Mouse (Mus musculus): Measurements from ENCODE around the gene Vasp. TPM values are rescaled to one million over a fixed set of nuclear protein-coding genes. Genes with fewer than 3 reads are reported as not detected.

Gene Vasp
- 10 to 100 TPM; 30.1 to 39.1 TPM for polyA plus RNA-seq (2012; fragmentation: generic; extraction: Trizol)

GRCm38 (mm10) chr7:19271238-19272172 lies at the start of gene Vasp:
Gene Vasp, minus strand, starts transcription at chr7:19271817.

GRCm38 (mm10) chr7:19309884-19310641 lies 38.4 kb upstream of the Vasp start, which contains the start of gene Fosb:
Gene Fosb, minus strand, starts transcription at chr7:19310051.

GRCm38 (mm10) chr7:19282385-19282784 lies 10.8 kb upstream of the Vasp start, which contains the start of gene Rtn2:
Gene Rtn2, plus strand, starts transcription at chr7:19282624.

GRCm38 (mm10) chr7:19279581-19280114 lies 8.0 kb upstream of the Vasp start, which contains the start of gene Ppm1n:
Gene Ppm1n, minus strand, starts transcription at chr7:19280064.

GRCm38 (mm10) chr7:19227883-19228792 lies 43.5 kb downstream of the Vasp start, which contains the start of gene Opa3:
Gene Opa3, plus strand, starts transcription at chr7:19228334.

GRCm38 (mm10) chr7:19211996-19212755 lies 59.4 kb downstream of the Vasp start, which contains the start of gene Gpr4:
Gene Gpr4, plus strand, starts transcription at chr7:19212538.

Other genes starting within 250 kb of the Vasp start
- under 1 TPM; 0.04 to 0.06 TPM for gene Foxa3, start 248.3 kb downstream of the Vasp start, polyA plus RNA-seq (2012; fragmentation: generic; extraction: Trizol)
- gene Sympk, start 247.4 kb downstream of the Vasp start, polyA plus RNA-seq (2012; fragmentation: generic; extraction: Trizol): 100 to 1,000 TPM in 1 of 2 experiments, 10 to 100 TPM in 1; 85.0 to 109 TPM
- under 1 TPM; 0.08 to 0.26 TPM for gene Rsph6a, start 217.1 kb downstream of the Vasp start, polyA plus RNA-seq (2012; fragmentation: generic; extraction: Trizol)
- 10 to 100 TPM; 39.5 to 50.7 TPM for gene Dmwd, start 195.6 kb downstream of the Vasp start, polyA plus RNA-seq (2012; fragmentation: generic; extraction: Trizol)
- 10 to 100 TPM; 23.1 to 40.3 TPM for gene Dmpk, start 188.0 kb downstream of the Vasp start, polyA plus RNA-seq (2012; fragmentation: generic; extraction: Trizol)
- gene Six5, start 177.2 kb downstream of the Vasp start, polyA plus RNA-seq (2012; fragmentation: generic; extraction: Trizol): 10 to 100 TPM in 1 of 2 experiments, 1 to 10 TPM in 1; 3.1 to 18.0 TPM
- gene Gm4969, start 153.4 kb downstream of the Vasp start, polyA plus RNA-seq (2012; fragmentation: generic; extraction: Trizol): not detected
- 1 to 10 TPM; 3.9 to 9.2 TPM for gene Fbxo46, start 152.0 kb downstream of the Vasp start, polyA plus RNA-seq (2012; fragmentation: generic; extraction: Trizol)
- gene Qpctl, start 122.5 kb downstream of the Vasp start, polyA plus RNA-seq (2012; fragmentation: generic; extraction: Trizol): 1 to 10 TPM; 4.7 to 6.0 TPM
- gene Snrpd2, start 122.1 kb downstream of the Vasp start, polyA plus RNA-seq (2012; fragmentation: generic; extraction: Trizol): 100 to 1,000 TPM; 214 to 583 TPM
- gene Gipr, start 105.7 kb downstream of the Vasp start, polyA plus RNA-seq (2012; fragmentation: generic; extraction: Trizol): under 1 TPM; 0.02 to 0.15 TPM
- under 1 TPM in 1 of 2 experiments, not detected in 1; 0.02 TPM for gene Eml2, start 95.4 kb downstream of the Vasp start, polyA plus RNA-seq (2012; fragmentation: generic; extraction: Trizol)
- gene Gpr4, start 59.3 kb downstream of the Vasp start, polyA plus RNA-seq (2012; fragmentation: generic; extraction: Trizol): under 1 TPM; 0.05 to 0.14 TPM
- gene Opa3, start 43.5 kb downstream of the Vasp start, polyA plus RNA-seq (2012; fragmentation: generic; extraction: Trizol): 10 to 100 TPM; 22.3 to 24.0 TPM
- not detected for gene Ppm1n, start 8.2 kb upstream of the Vasp start, polyA plus RNA-seq (2012; fragmentation: generic; extraction: Trizol)
- 1 to 10 TPM in 1 of 2 experiments, under 1 TPM in 1; 0.91 to 1.1 TPM for gene Rtn2, start 10.8 kb upstream of the Vasp start, polyA plus RNA-seq (2012; fragmentation: generic; extraction: Trizol)
- gene Fosb, start 38.2 kb upstream of the Vasp start, polyA plus RNA-seq (2012; fragmentation: generic; extraction: Trizol): 1 to 10 TPM in 1 of 2 experiments, under 1 TPM in 1; 0.29 to 1.1 TPM
- gene Ercc1, start 73.0 kb upstream of the Vasp start, polyA plus RNA-seq (2012; fragmentation: generic; extraction: Trizol): 100 to 1,000 TPM in 1 of 2 experiments, 10 to 100 TPM in 1; 85.1 to 272 TPM
- 10 to 100 TPM in 1 of 2 experiments, 1 to 10 TPM in 1; 9.0 to 24.5 TPM for gene Cd3eap, start 87.7 kb upstream of the Vasp start, polyA plus RNA-seq (2012; fragmentation: generic; extraction: Trizol)
- gene Ppp1r13l, start 87.9 kb upstream of the Vasp start, polyA plus RNA-seq (2012; fragmentation: generic; extraction: Trizol): 1 to 10 TPM; 7.3 to 7.9 TPM
- gene Ercc2, start 110.2 kb upstream of the Vasp start, polyA plus RNA-seq (2012; fragmentation: generic; extraction: Trizol): 10 to 100 TPM in 1 of 2 experiments, 1 to 10 TPM in 1; 6.7 to 12.5 TPM
- 1 to 10 TPM in 1 of 2 experiments, under 1 TPM in 1; 0.61 to 2.7 TPM for gene Klc3, start 132.3 kb upstream of the Vasp start, polyA plus RNA-seq (2012; fragmentation: generic; extraction: Trizol)
- gene Ckm, start 133.0 kb upstream of the Vasp start, polyA plus RNA-seq (2012; fragmentation: generic; extraction: Trizol): under 1 TPM in 1 of 2 experiments, not detected in 1; 0.05 TPM
- gene Mark4, start 187.0 kb upstream of the Vasp start, polyA plus RNA-seq (2012; fragmentation: generic; extraction: Trizol): 10 to 100 TPM in 1 of 2 experiments, 1 to 10 TPM in 1; 7.2 to 16.0 TPM
- gene Exoc3l2, start 191.5 kb upstream of the Vasp start, polyA plus RNA-seq (2012; fragmentation: generic; extraction: Trizol): under 1 TPM; 0.06 to 0.08 TPM
- gene Bloc1s3, start 236.6 kb upstream of the Vasp start, polyA plus RNA-seq (2012; fragmentation: generic; extraction: Trizol): 1 to 10 TPM; 2.8 to 7.6 TPM
- 100 to 1,000 TPM in 1 of 2 experiments, 10 to 100 TPM in 1; 46.3 to 112 TPM for gene Trappc6a, start 236.6 kb upstream of the Vasp start, polyA plus RNA-seq (2012; fragmentation: generic; extraction: Trizol)
- under 1 TPM; 0.01 to 0.32 TPM for gene Nkpd1, start 246.0 kb upstream of the Vasp start, polyA plus RNA-seq (2012; fragmentation: generic; extraction: Trizol)

Data from C3H10T1/2 (cell line).